Mouse (Mus musculus): ENCODE data around the gene Pik3ip1. TPM values are rescaled to one million over a fixed set of nuclear protein-coding genes. Genes with fewer than 3 reads are reported as not detected.

Gene Pik3ip1
- 9.9 and 14.1 TPM in 2 replicates for polyA plus RNA-seq (2014; fragmentation: Nextera tagmentation; extraction: Ambion mirVana)

DNA sequence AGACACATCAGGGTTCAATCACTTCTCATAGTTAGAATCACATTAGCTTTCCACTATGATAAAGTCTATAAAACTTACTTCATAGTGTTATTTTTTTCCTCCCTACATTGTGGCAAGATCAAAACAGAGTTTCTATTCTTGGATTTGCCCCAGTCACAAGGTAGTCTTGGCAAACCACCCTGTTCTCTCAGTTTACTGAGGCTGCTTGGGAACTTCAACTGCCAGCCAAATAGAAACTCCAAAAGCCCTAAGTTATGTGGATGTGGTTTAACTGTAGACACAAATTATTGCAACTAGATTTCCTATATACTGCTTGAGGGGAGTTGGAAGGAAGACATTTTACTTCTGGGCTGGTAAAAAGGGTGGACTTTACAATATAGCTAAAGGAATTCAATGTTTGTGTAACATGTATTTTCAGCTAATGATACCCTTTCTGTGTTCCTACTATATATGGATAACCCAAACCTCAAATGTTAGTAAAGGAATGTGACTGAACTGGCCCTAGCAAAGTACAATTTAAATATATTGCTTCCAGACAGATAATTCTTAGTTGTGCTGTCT lies at the start of gene Pik3ip1:
Pik3ip1 (plus strand) TSS at position 511 of the 561 bp plus-strand sequence.
- H3K36me3 ChIP-seq (ENCODE audit: control insufficient read depth, insufficient read depth, low read length), result no peaks in the 10 kb centered on the region
- peak within 1 kb of the TSS; percentile 42 for H3K4me3 ChIP-seq (ENCODE audit: low read depth, low read length)
- ATAC-seq (replicated peaks; ENCODE audit: low FRiP score, low TSS enrichment, low read depth) (no peak), DNase-seq (ENCODE audit: low spot score) (no peak)
- no peaks in the 10 kb centered on the region for H3K27me3 ChIP-seq (replicated peaks; ENCODE audit: control insufficient read depth, insufficient read depth, low read length)
- no peaks in the 10 kb centered on the region for H3K9me3 ChIP-seq (ENCODE audit: control insufficient read depth, low read length)
- H3K27ac ChIP-seq (ENCODE audit: low read depth), result peak within 1 kb of the TSS; percentile 1; the same call in 1 of the 2 replicates
- peaks cover 17% of the 10 kb centered on the region for H3K4me1 ChIP-seq (replicated peaks; ENCODE audit: control insufficient read depth, insufficient read depth, low read length)
- H3K9ac ChIP-seq (ENCODE audit: low read length), result peak within 1 kb of the TSS; percentile 45
- peak within 1 kb of the TSS; percentile 97 for H3K4me2 ChIP-seq (ENCODE audit: low read length)

GRCm38 (mm10) chr11:3282887-3283286 lies 47.3 kb upstream of the Pik3ip1 start:
- 79% methylated on average over 6 of the region's 6 CpGs for WGBS
- no peak for ATAC-seq (replicated peaks; ENCODE audit: low FRiP score, low TSS enrichment, low read depth)
- Histone ChIP-seq H3K9ac (ENCODE audit: low read length) (no peak overlapping the region), H3K4me1 (replicated peaks; ENCODE audit: control insufficient read depth, insufficient read depth, low read length) (peaks cover 9% of the 10 kb centered on the region), H3K27me3 (replicated peaks; ENCODE audit: control insufficient read depth, insufficient read depth, low read length) (no peaks in the 10 kb centered on the region), H3K4me3 (ENCODE audit: low read depth, low read length) (no peak overlapping the region), H3K9me3 (ENCODE audit: control insufficient read depth, low read length) (peaks cover 8% of the 10 kb centered on the region), H3K4me2 (ENCODE audit: low read length) (no peak overlapping the region), H3K27ac (ENCODE audit: low read depth) (no peak overlapping the region), H3K36me3 (ENCODE audit: control insufficient read depth, insufficient read depth, low read length) (no peaks in the 10 kb centered on the region)
- no peak for DNase-seq (ENCODE audit: low spot score)

- WGBS, result 94% methylated on average over 6 of the region's 6 CpGs
- DNase-seq (ENCODE audit: low spot score) (no peak), ATAC-seq (replicated peaks; ENCODE audit: low FRiP score, low TSS enrichment, low read depth) (no peak)
- no peaks in the 10 kb centered on the region for H3K36me3 ChIP-seq (ENCODE audit: control insufficient read depth, insufficient read depth, low read length)
- peaks cover 8% of the 10 kb centered on the region for H3K9me3 ChIP-seq (ENCODE audit: control insufficient read depth, low read length)
- H3K4me3 ChIP-seq (ENCODE audit: low read depth, low read length), result no peak overlapping the region
- H3K27me3 ChIP-seq (replicated peaks; ENCODE audit: control insufficient read depth, insufficient read depth, low read length), result no peaks in the 10 kb centered on the region
- H3K4me2 ChIP-seq (ENCODE audit: low read length), result no peak overlapping the region
- H3K27ac ChIP-seq (ENCODE audit: low read depth), result no peak overlapping the region
- H3K4me1 ChIP-seq (replicated peaks; ENCODE audit: control insufficient read depth, insufficient read depth, low read length), result peaks cover 13% of the 10 kb centered on the region
- no peak overlapping the region for H3K9ac ChIP-seq (ENCODE audit: low read length)
Measured at GRCm38 (mm10) chr11:3283645-3284044, 46.6 kb upstream of the Pik3ip1 start.

GRCm38 (mm10) chr11:3285940-3286339 lies 44.3 kb upstream of the Pik3ip1 start:
- Histone ChIP-seq H3K9me3 (ENCODE audit: control insufficient read depth, low read length) (peaks cover under 1% of the 10 kb centered on the region; the same call in 1 of the 2 replicates), H3K27ac (ENCODE audit: low read depth) (no peak overlapping the region), H3K4me2 (ENCODE audit: low read length) (no peak overlapping the region), H3K4me1 (replicated peaks; ENCODE audit: control insufficient read depth, insufficient read depth, low read length) (peaks cover 13% of the 10 kb centered on the region), H3K27me3 (replicated peaks; ENCODE audit: control insufficient read depth, insufficient read depth, low read length) (no peaks in the 10 kb centered on the region), H3K9ac (ENCODE audit: low read length) (no peak overlapping the region), H3K4me3 (ENCODE audit: low read depth, low read length) (no peak overlapping the region), H3K36me3 (ENCODE audit: control insufficient read depth, insufficient read depth, low read length) (no peaks in the 10 kb centered on the region)
- no peak for DNase-seq (ENCODE audit: low spot score)
- no peak for ATAC-seq (replicated peaks; ENCODE audit: low FRiP score, low TSS enrichment, low read depth)
- WGBS, result 85% methylated on average over 3 of the region's 3 CpGs

GRCm38 (mm10) chr11:3287131-3287530 lies 43.1 kb upstream of the Pik3ip1 start:
- Histone ChIP-seq H3K27ac (ENCODE audit: low read depth) (no peak overlapping the region), H3K4me2 (ENCODE audit: low read length) (no peak overlapping the region), H3K4me3 (ENCODE audit: low read depth, low read length) (no peak overlapping the region), H3K9me3 (ENCODE audit: control insufficient read depth, low read length) (no peaks in the 10 kb centered on the region), H3K9ac (ENCODE audit: low read length) (no peak overlapping the region), H3K36me3 (ENCODE audit: control insufficient read depth, insufficient read depth, low read length) (no peaks in the 10 kb centered on the region), H3K4me1 (replicated peaks; ENCODE audit: control insufficient read depth, insufficient read depth, low read length) (peaks cover 13% of the 10 kb centered on the region), H3K27me3 (replicated peaks; ENCODE audit: control insufficient read depth, insufficient read depth, low read length) (no peaks in the 10 kb centered on the region)
- WGBS, result 23% methylated on average over 6 of the region's 6 CpGs
- ATAC-seq (replicated peaks; ENCODE audit: low FRiP score, low TSS enrichment, low read depth) (no peak), DNase-seq (ENCODE audit: low spot score) (no peak)

GRCm38 (mm10) chr11:3287921-3288320 lies 42.3 kb upstream of the Pik3ip1 start:
- Histone ChIP-seq H3K9me3 (ENCODE audit: control insufficient read depth, low read length) (no peaks in the 10 kb centered on the region), H3K4me2 (ENCODE audit: low read length) (peak overlapping the region; percentile 95), H3K27me3 (replicated peaks; ENCODE audit: control insufficient read depth, insufficient read depth, low read length) (no peaks in the 10 kb centered on the region), H3K36me3 (ENCODE audit: control insufficient read depth, insufficient read depth, low read length) (no peaks in the 10 kb centered on the region), H3K9ac (ENCODE audit: low read length) (peak overlapping the region; percentile 98; the same call in 1 of the 2 replicates), H3K27ac (ENCODE audit: low read depth) (peak overlapping the region; percentile 100), H3K4me3 (ENCODE audit: low read depth, low read length) (peak overlapping the region; percentile 81), H3K4me1 (replicated peaks; ENCODE audit: control insufficient read depth, insufficient read depth, low read length) (peaks cover 14% of the 10 kb centered on the region)
- 64% methylated on average over 5 of the region's 5 CpGs for WGBS
- no peak for ATAC-seq (replicated peaks; ENCODE audit: low FRiP score, low TSS enrichment, low read depth)
- DNase-seq (ENCODE audit: low spot score), result no peak

DNA sequence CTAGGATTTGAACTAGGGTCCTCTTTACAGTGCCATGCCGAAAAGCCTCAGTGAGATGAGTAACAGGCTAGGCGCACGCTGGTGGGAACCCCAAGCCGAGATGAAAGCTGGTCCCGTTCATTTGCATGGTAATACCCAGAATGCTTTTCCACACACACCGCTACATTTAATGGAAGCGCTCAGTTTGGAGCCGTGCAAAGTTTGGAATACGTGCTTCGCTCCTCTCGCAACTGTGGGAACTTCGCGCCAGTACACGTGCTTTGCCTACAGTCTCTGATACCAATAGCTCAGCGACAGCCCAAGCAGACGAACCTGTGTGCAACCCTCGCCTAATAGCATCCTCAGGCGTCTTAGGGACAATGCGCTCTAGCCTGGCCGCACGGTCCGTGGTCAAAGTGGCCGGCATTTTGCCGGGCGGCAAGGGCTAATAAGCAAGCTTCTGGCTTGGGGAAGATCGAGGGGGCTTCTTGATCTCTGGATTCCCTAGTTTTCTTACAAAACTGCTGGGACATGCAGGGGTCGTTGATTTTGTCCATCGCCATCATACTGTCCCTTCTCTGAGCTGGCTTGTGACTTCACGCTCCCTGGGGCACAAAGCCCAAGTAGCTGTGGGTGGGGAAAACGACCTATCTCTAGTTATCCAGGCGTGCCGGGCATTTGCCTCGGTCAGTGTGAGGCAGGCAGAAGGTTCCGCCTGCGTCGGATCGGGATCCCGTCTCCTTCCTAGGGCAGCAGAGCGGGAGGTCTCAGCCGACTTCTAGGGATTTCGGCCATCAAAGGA lies 41.5 kb upstream of the Pik3ip1 start, which contains the start of gene Patz1:
Patz1 (plus strand) TSS at position 354 of the 781 bp plus-strand sequence.
- Histone ChIP-seq H3K4me3 (ENCODE audit: low read depth, low read length) (peak within 1 kb of the TSS; percentile 81), H3K4me1 (replicated peaks; ENCODE audit: control insufficient read depth, insufficient read depth, low read length) (peaks cover 22% of the 10 kb centered on the region), H3K27ac (ENCODE audit: low read depth) (peak within 1 kb of the TSS; percentile 100), H3K9ac (ENCODE audit: low read length) (peak within 1 kb of the TSS; percentile 98), H3K4me2 (ENCODE audit: low read length) (peak within 1 kb of the TSS; percentile 95), H3K27me3 (replicated peaks; ENCODE audit: control insufficient read depth, insufficient read depth, low read length) (no peaks in the 10 kb centered on the region), H3K36me3 (ENCODE audit: control insufficient read depth, insufficient read depth, low read length) (peaks cover 7% of the 10 kb centered on the region), H3K9me3 (ENCODE audit: control insufficient read depth, low read length) (no peaks in the 10 kb centered on the region)
- DNase-seq (ENCODE audit: low spot score), result peak; percentile 92
- ATAC-seq (replicated peaks; ENCODE audit: low FRiP score, low TSS enrichment, low read depth), result no peak
- WGBS, result under 1% methylated on average over 41 of the region's 41 CpGs

DNA sequence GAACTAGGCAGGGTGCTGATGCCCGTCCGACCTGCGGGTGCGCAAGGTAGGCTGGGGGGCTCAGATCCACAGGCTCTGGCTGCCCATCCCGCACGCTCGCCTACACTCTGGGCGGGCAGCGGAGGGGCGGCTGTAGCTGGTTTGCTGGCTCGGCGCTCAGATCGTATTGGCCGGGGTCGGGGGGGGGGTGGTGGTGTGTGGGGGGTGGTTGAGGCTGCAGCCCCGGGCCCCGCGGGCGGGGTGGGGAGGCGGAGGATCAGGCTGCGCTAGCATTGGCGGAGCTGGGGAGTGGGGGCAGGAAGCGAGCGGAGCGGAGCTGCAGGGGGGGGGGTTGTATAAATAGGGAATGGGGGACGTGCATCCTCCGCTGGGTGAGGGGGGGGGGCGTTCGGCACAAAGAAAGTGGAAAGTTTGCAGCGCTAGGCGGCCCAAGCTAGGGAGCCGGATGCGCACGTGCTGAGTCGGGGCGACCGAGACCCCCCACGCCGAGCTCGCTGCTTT lies 40.8 kb upstream of the Pik3ip1 start:
- Histone ChIP-seq H3K4me2 (ENCODE audit: low read length) (peak overlapping the region; percentile 95), H3K9ac (ENCODE audit: low read length) (peak overlapping the region; percentile 98), H3K27me3 (replicated peaks; ENCODE audit: control insufficient read depth, insufficient read depth, low read length) (no peaks in the 10 kb centered on the region), H3K36me3 (ENCODE audit: control insufficient read depth, insufficient read depth, low read length) (peaks cover 13% of the 10 kb centered on the region), H3K4me3 (ENCODE audit: low read depth, low read length) (peak overlapping the region; percentile 81), H3K4me1 (replicated peaks; ENCODE audit: control insufficient read depth, insufficient read depth, low read length) (peaks cover 24% of the 10 kb centered on the region), H3K9me3 (ENCODE audit: control insufficient read depth, low read length) (no peaks in the 10 kb centered on the region), H3K27ac (ENCODE audit: low read depth) (peak overlapping the region; percentile 100)
- ATAC-seq (replicated peaks; ENCODE audit: low FRiP score, low TSS enrichment, low read depth), result peak; percentile 86
- WGBS, result under 1% methylated on average over 35 of the region's 40 CpGs
- DNase-seq (ENCODE audit: low spot score), result no peak

Data from intestine, embryonic 14.5 days (tissue).